Mouse (Mus musculus) spleen, adult 2 months (tissue): ENCODE measurements around the gene Btbd35f7.
"Not testable (repeated sequence)": the region's sequence is repeated elsewhere in the genome, so short reads cannot be mapped to it uniquely, and the experiment has no call there.

ENCODE experiments used
- CTCF ChIP-seq: fragments of 200-500 bp; IDR thresholded peaks from 2 replicates; pipeline ENCODE4 v1.5.1; 2011; ENCODE audit warnings: mild to moderate bottlenecking, inconsistent platforms; ENCODE audit not compliant: insufficient read depth, insufficient read length, insufficient replicate concordance; ENCODE audit errors: extremely low read depth
- POLR2A ChIP-seq: fragments of 200-500 bp; IDR thresholded peaks from 2 replicates; pipeline ENCODE4 v1.6.1; 2011; ENCODE audit warnings: low read depth, low read length, inconsistent platforms

DNA sequence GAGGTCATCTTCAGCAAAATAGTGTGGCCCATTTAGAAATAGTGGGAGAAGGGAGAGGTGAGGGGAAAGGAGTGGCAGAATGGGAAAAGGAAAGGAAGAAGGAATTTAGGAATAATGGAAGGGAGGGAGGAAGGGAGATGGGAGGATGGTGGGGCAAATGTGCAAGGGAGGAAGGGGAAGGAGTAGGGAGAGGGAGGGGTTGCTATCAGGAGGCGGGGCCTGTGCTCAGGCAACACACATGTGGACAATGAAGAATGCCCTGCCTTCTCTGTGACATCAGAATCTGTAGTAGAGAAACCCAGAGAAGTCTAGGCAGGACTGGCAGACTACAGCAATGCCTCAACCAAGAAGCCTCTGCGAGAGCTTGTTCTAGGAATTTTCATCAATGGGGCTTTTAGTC lies at the start of gene Btbd35f7:
- TF ChIP-seq CTCF, POLR2A: not testable (repeated sequence)
